Mouse (Mus musculus): Measurements from ENCODE around the gene Fbxw28.
"Not testable (repeated sequence)": the region's sequence is repeated elsewhere in the genome, so short reads cannot be mapped to it uniquely, and the experiment has no call there.

Fbxw28 gene

GRCm38 (mm10) chr9:109339559-109339958 lies at the start of gene Fbxw28:
Gene Fbxw28, minus strand, starts transcription at chr9:109339659.
- DNase-seq = not testable (repeated sequence)

GRCm38 (mm10) chr9:109287576-109287975 lies 51.9 kb downstream of the Fbxw28 start, which contains the start of gene Fbxw14:
Gene Fbxw14, minus strand, starts transcription at chr9:109287676.
- DNase-seq = not testable (repeated sequence)
